Mouse (Mus musculus) intestine, embryonic 14.5 days (tissue): Measurements from ENCODE around the gene Ephb2. TPM values are rescaled to one million over a fixed set of nuclear protein-coding genes. Genes with fewer than 3 reads are reported as not detected.

ENCODE experiments used
- ATAC-seq: fragments of 200-750 bp; cut with Nextera tagmentation; replicated peaks from 2 replicates; pipeline ENCODE4 v1.8.0; 2017; ENCODE audit warnings: low read depth, moderate number of reproducible peaks, moderate TSS enrichment, moderate library complexity; ENCODE audit not compliant: low FRiP score, low TSS enrichment
- DNase-seq: peaks from one replicate; pipeline ENCODE4 v3.0.0-alpha.2; 2018; ENCODE audit warnings: low spot score
- H3K27ac ChIP-seq: fragments of 300-500 bp; sonication (generic); 2 replicates; pipeline ENCODE4 v1.5.1; 2014; ENCODE audit warnings: low read depth, mild to moderate bottlenecking, control low read depth
- H3K27me3 ChIP-seq: fragments of 300-500 bp; sonication (generic); replicated peaks from 2 replicates; pipeline ENCODE4 v1.6.1; 2014; ENCODE audit warnings: low read length, control low read depth; ENCODE audit not compliant: control insufficient read depth, insufficient read depth
- H3K36me3 ChIP-seq: fragments of 300-500 bp; sonication (generic); 2 replicates; pipeline ENCODE4 v1.6.1; 2014; ENCODE audit warnings: low read length, control low read depth; ENCODE audit not compliant: control insufficient read depth, insufficient read depth
- H3K4me1 ChIP-seq: fragments of 300-500 bp; sonication (generic); replicated peaks from 2 replicates; pipeline ENCODE4 v1.6.1; 2014; ENCODE audit warnings: low read length, control low read depth, mixed read lengths; ENCODE audit not compliant: control insufficient read depth, insufficient read depth
- H3K4me2 ChIP-seq: fragments of 300-500 bp; sonication (generic); 2 replicates; pipeline ENCODE4 v1.6.1; 2014; ENCODE audit warnings: low read length
- H3K4me3 ChIP-seq: fragments of 300-500 bp; sonication (generic); 2 replicates; pipeline ENCODE4 v1.5.1; 2014; ENCODE audit warnings: low read depth, low read length, control low read depth, mixed read lengths
- H3K9ac ChIP-seq: fragments of 300-500 bp; sonication (generic); 2 replicates; pipeline ENCODE4 v1.6.1; 2014; ENCODE audit warnings: mild to moderate bottlenecking, low read length
- H3K9me3 ChIP-seq: fragments of 300-500 bp; sonication (generic); 2 replicates; pipeline ENCODE4 v1.6.1; 2016; ENCODE audit warnings: low read length, control low read depth; ENCODE audit not compliant: control insufficient read depth
- WGBS: fragments of 180-500 bp; shearing (Covaris S2); extraction: QIAGEN DNeasy Blood & Tissue Kit; methylation state at CpG from one replicate; pipeline ENCODE4 v1.1.7; 2014; 5-methylcytosine and 5-hydroxymethylcytosine counted together
- microRNA-seq: library from miRNA; unstranded; fragments of <30 nt; microRNA quantifications from one replicate; pipeline ENCODE4, GENCODE M21; 2016
- polyA plus RNA-seq: library from polyadenylated mRNA; unstranded; fragments of >200 nt; fragmentation: Nextera tagmentation; extraction: Ambion mirVana; gene quantifications from 2 replicates; pipeline ENCODE4 v1.2.1, GENCODE M21; 2014

Ephb2 gene
- polyA plus RNA-seq, 1 experiment from 2014 or later = 11.4 TPM

- no peaks in the 10 kb centered on the region for H3K9me3 ChIP-seq
- ATAC-seq (no peak), DNase-seq (no peak)
- H3K27ac ChIP-seq = no peak overlapping the region
- H3K27me3 ChIP-seq = no peaks in the 10 kb centered on the region
- no peaks in the 10 kb centered on the region for H3K36me3 ChIP-seq
- whole genome bisulfite sequencing = 85% methylated on average over 2 of the region's 2 CpGs
- peaks cover 11% of the 10 kb centered on the region for H3K4me1 ChIP-seq
- H3K4me3 ChIP-seq = peak overlapping the region; percentile 85; the same call in 1 of the 2 replicates
- peak overlapping the region; percentile 76 for H3K4me2 ChIP-seq
- H3K9ac ChIP-seq = no peak overlapping the region
These were observed 235.3 kb downstream of the Ephb2 start for GRCm38 (mm10) chr4:136600536-136600935.

GRCm38 (mm10) chr4:136599869-136600268, 235.9 kb downstream of the Ephb2 start:
- 94% methylated on average over 3 of the region's 3 CpGs for WGBS
- Histone ChIP-seq H3K27ac (no peak overlapping the region), H3K4me2 (no peak overlapping the region), H3K9me3 (no peaks in the 10 kb centered on the region), H3K27me3 (no peaks in the 10 kb centered on the region), H3K9ac (no peak overlapping the region), H3K36me3 (no peaks in the 10 kb centered on the region), H3K4me3 (no peak overlapping the region), H3K4me1 (peaks cover 11% of the 10 kb centered on the region)
- DNase-seq (no peak), ATAC-seq (no peak)

GRCm38 (mm10) chr4:136598268-136598876, 237.4 kb downstream of the Ephb2 start:
- peaks cover 11% of the 10 kb centered on the region for H3K4me1 ChIP-seq
- DNase-seq = no peak

More at GRCm38 (mm10) chr4:136598268-136598876, 237.4 kb downstream of the Ephb2 start:
- Histone ChIP-seq H3K27me3 (no peaks in the 10 kb centered on the region), H3K27ac (no peak overlapping the region), H3K4me3 (no peak overlapping the region), H3K4me2 (no peak overlapping the region), H3K36me3 (no peaks in the 10 kb centered on the region), H3K9ac (no peak overlapping the region), H3K9me3 (no peaks in the 10 kb centered on the region)
- 81% methylated on average over 7 of the region's 7 CpGs for WGBS
- ATAC-seq = no peak

Small RNA genes within 50 kb of the gene (microRNA-seq; reads per million reads assigned to microRNA genes)
- not detected for gene Gm22180

Other genes with a start within 250 kb of the Ephb2 start
- gene Kdm1a, start 233.3 kb downstream of the Ephb2 start, polyA plus RNA-seq = 52.8 and 54.8 TPM in 2 replicates
- gene Tex46, start 225.6 kb downstream of the Ephb2 start, polyA plus RNA-seq = not detected in 2 replicates
- gene Lactbl1, start 213.4 kb downstream of the Ephb2 start, polyA plus RNA-seq = not detected in 2 replicates
- 62.3 and 62.8 TPM in 2 replicates for gene C1qb, start 50.2 kb upstream of the Ephb2 start, polyA plus RNA-seq
- gene C1qc, start 57.1 kb upstream of the Ephb2 start, polyA plus RNA-seq = 27.5 and 32.3 TPM in 2 replicates
- gene C1qa, start 62.8 kb upstream of the Ephb2 start, polyA plus RNA-seq = 34.2 and 34.6 TPM in 2 replicates
- gene Epha8, start 120.8 kb upstream of the Ephb2 start, polyA plus RNA-seq = 0.75 and 1.1 TPM in 2 replicates
- 4.4 and 4.7 TPM in 2 replicates for gene Zbtb40, start 212.8 kb upstream of the Ephb2 start, polyA plus RNA-seq